Mouse (Mus musculus) brain, embryonic 14.5 days (tissue): ENCODE measurements around the gene Cdk19.

Experiments used
- CTCF ChIP-seq: fragments of 200-500 bp; IDR thresholded peaks from 2 replicates; pipeline ENCODE4 v1.5.1; 2012; ENCODE audit warnings: inconsistent platforms, mild to moderate bottlenecking, moderate library complexity, borderline replicate concordance; ENCODE audit not compliant: insufficient read depth, insufficient read length; ENCODE audit errors: extremely low read depth
- POLR2A ChIP-seq: fragments of 200-500 bp; IDR thresholded peaks from 2 replicates; pipeline ENCODE4 v1.6.1; 2012; ENCODE audit warnings: mild to moderate bottlenecking, inconsistent platforms, borderline replicate concordance; ENCODE audit not compliant: poor library complexity, insufficient read depth, insufficient read length, severe bottlenecking; ENCODE audit errors: extremely low read depth

GRCm38 (mm10) chr10:40516421-40516820 lies 177.1 kb downstream of the Cdk19 start:
- no peak for TF ChIP-seq CTCF
- TF ChIP-seq POLR2A, result no peak
